Mouse (Mus musculus): ENCODE data around the gene Ugt2b36.

DNA sequence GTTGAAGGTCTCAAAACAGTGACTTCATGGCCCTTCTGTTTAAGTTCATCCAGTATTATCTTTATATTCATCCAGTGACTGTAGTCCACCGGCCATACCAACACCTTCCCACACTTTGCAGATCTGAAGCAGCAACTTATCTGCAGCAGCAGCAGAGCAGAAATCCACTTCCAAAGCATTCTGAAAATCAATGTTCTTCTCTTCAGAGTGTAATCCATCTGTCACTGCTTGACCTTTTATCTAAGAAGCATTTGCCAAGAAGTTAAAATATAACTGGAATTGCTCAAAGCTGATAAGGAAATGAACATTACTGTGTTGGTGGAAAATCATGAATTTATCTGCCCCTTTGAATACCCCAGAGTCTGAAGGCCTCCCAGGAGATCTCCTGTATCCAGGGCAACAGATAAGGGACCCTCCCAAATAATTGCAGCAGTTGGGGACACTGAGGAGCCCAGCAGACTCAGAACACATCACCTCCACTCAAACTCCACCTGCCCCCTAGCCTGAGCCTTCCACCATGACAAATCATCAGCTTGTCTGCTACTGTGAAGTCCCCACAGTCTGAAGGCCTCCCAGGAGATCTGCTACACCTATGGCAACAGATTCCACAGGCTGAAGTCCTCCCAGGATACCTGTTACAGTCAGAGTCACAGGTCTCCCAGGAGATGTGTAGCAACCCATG is at the start of gene Ugt2b36:
- no peak for TF ChIP-seq POLR2A (IDR thresholded peaks at IDR 0.05; ENCODE audit: borderline replicate concordance, extremely low read depth, low read depth, low read length)
- no peak for TF ChIP-seq CTCF (IDR thresholded peaks at IDR 0.05; ENCODE audit: insufficient read depth, low read length)
